ENCODE assay signal across 31 mouse cellular contexts in the genomic region with DNA sequence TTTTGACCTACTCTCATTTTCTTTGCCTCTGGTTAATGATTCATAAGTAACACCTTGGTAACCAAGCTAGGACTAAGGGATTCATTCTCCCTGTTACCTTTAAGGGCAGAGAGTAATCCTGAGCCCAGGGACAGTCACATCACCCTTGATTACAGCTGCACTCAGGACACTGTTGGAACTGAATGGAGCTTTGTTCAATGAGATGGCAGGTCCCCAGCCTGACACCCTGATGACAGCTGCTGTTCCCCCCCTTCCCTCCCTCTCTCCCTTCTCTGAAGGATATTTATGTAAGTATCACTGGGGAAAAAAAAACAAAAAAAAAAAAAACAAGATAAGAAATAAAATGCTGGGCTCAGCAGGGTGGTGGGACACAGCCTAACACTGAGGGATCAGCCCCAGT. TPM values are rescaled to one million over a fixed set of nuclear protein-coding genes. Genes with fewer than 3 reads are reported as not detected.
A peak's percentile ranks its signal among the peaks of the same experiment; 100 is the strongest.
DNase-seq lines count a peak whose midpoint lies in the region; ATAC-seq and TF ChIP-seq lines count a peak whose summit lies in the region.
"Had no signal": no experiment of that assay in that cellular context is flagged by ENCODE, and none has a peak within 500 bp of the region (broad histone marks: within the 10 kb centered on the region; RNA-seq: fewer than 3 reads in every experiment).

No protein-coding gene starts in this region.

- TF ChIP-seq POLR2A in brain, embryonic 14.5 days (IDR thresholded peaks at IDR 0.05; ENCODE audit: borderline replicate concordance, extremely low read depth, insufficient read depth, insufficient read length, poor library complexity, severe bottlenecking): no peak

- H3K4me3 ChIP-seq in forebrain, embryonic 15.5 days: no peak overlapping the region
- no peak overlapping the region for H3K4me3 ChIP-seq in forebrain, embryonic 14.5 days (ENCODE audit: low read depth, low read length)
- no peak overlapping the region for H3K4me3 ChIP-seq in hindbrain, embryonic 16.5 days (ENCODE audit: low read length)
- H3K4me3 ChIP-seq in hindbrain, embryonic 10.5 days: no peak overlapping the region
- no peak overlapping the region for H3K4me3 ChIP-seq in midbrain, embryonic 12.5 days
- H3K4me3 ChIP-seq in midbrain, embryonic 16.5 days (ENCODE audit: low read depth, low read length): no peak overlapping the region
- H3K4me3 ChIP-seq: embryonic facial prominence, embryonic 13.5 days; embryonic facial prominence, embryonic 15.5 days; erythroblast, embryonic 14.5 days; forebrain, embryonic 10.5 days; forebrain, embryonic 12.5 days had no signal

- TF ChIP-seq CTCF in brain, embryonic 14.5 days (IDR thresholded peaks at IDR 0.05; ENCODE audit: borderline replicate concordance, extremely low read depth, insufficient read depth, insufficient read length): no peak

- no peak for DNase-seq in forebrain, embryonic 14.5 days (ENCODE audit: low spot score)
- no peak for DNase-seq in hindbrain, embryonic 10.5 days (ENCODE audit: low spot score)
- peak; percentile 13 for DNase-seq in brain, embryonic 14.5 days (ENCODE audit: low read depth)
- no peak for DNase-seq in heart, adult 18-20 months
- DNase-seq: adrenal gland, adult 8-10 months; adrenal gland, postnatal 14 days; adrenal gland, postnatal 36 days; B cell, adult 2 months; cerebellum, adult 11 months; cerebellum, adult 18-20 months; cerebellum, adult 8-10 months; cerebellum, adult 9-11 months; cerebellum, postnatal 14 days; cerebellum, postnatal 36 days; embryo, embryonic 11 days had no signal

- no peak overlapping the region for H3K27ac ChIP-seq in forebrain, embryonic 15.5 days (replicated peaks)
- no peak overlapping the region for H3K27ac ChIP-seq in forebrain, embryonic 14.5 days (ENCODE audit: low read depth, low read length)
- H3K27ac ChIP-seq in hindbrain, embryonic 16.5 days (ENCODE audit: low read depth, low read length): no peak overlapping the region
- H3K27ac ChIP-seq in hindbrain, embryonic 10.5 days: no peak overlapping the region
- H3K27ac ChIP-seq in midbrain, embryonic 12.5 days (replicated peaks): no peak overlapping the region
- no peak overlapping the region for H3K27ac ChIP-seq in midbrain, embryonic 16.5 days (ENCODE audit: low read length)
- H3K27ac ChIP-seq: embryonic facial prominence, embryonic 13.5 days; embryonic facial prominence, embryonic 15.5 days; forebrain, embryonic 10.5 days; forebrain, embryonic 12.5 days had no signal

- H3K4me2 ChIP-seq in forebrain, embryonic 15.5 days (replicated peaks): no peak overlapping the region
- H3K4me2 ChIP-seq in forebrain, embryonic 14.5 days (ENCODE audit: low read length): no peak overlapping the region
- no peak overlapping the region for H3K4me2 ChIP-seq in hindbrain, embryonic 16.5 days (ENCODE audit: low read length)
- H3K4me2 ChIP-seq in midbrain, embryonic 12.5 days (replicated peaks): no peak overlapping the region
- no peak overlapping the region for H3K4me2 ChIP-seq in midbrain, embryonic 16.5 days (ENCODE audit: low read length)
- H3K4me2 ChIP-seq: embryonic facial prominence, embryonic 13.5 days; embryonic facial prominence, embryonic 15.5 days; forebrain, embryonic 12.5 days had no signal

- no peaks in the 10 kb centered on the region for H3K27me3 ChIP-seq in forebrain, embryonic 15.5 days
- no peaks in the 10 kb centered on the region for H3K27me3 ChIP-seq in forebrain, embryonic 14.5 days (replicated peaks; ENCODE audit: control insufficient read depth, insufficient read depth, low read length)
- H3K27me3 ChIP-seq in hindbrain, embryonic 16.5 days (replicated peaks; ENCODE audit: control insufficient read depth, insufficient read depth, low read length): no peaks in the 10 kb centered on the region
- H3K27me3 ChIP-seq in hindbrain, embryonic 10.5 days (ENCODE audit: insufficient read depth, poor library complexity, severe bottlenecking): no peaks in the 10 kb centered on the region
- H3K27me3 ChIP-seq in midbrain, embryonic 12.5 days: no peaks in the 10 kb centered on the region
- no peaks in the 10 kb centered on the region for H3K27me3 ChIP-seq in midbrain, embryonic 16.5 days (ENCODE audit: control insufficient read depth, insufficient read depth, low read depth, low read length)
- H3K27me3 ChIP-seq: CH12.LX; embryonic facial prominence, embryonic 13.5 days; embryonic facial prominence, embryonic 15.5 days; forebrain, embryonic 12.5 days had no signal

- H3K9me3 ChIP-seq in forebrain, embryonic 15.5 days: no peaks in the 10 kb centered on the region
- no peaks in the 10 kb centered on the region for H3K9me3 ChIP-seq in forebrain, embryonic 14.5 days (replicated peaks; ENCODE audit: control insufficient read depth, low read length)
- H3K9me3 ChIP-seq in hindbrain, embryonic 16.5 days (ENCODE audit: control insufficient read depth, low read length): no peaks in the 10 kb centered on the region
- H3K9me3 ChIP-seq in hindbrain, embryonic 10.5 days: no peaks in the 10 kb centered on the region
- no peaks in the 10 kb centered on the region for H3K9me3 ChIP-seq in midbrain, embryonic 12.5 days
- H3K9me3 ChIP-seq in midbrain, embryonic 16.5 days (replicated peaks; ENCODE audit: control insufficient read depth, low read length, poor library complexity, severe bottlenecking): no peaks in the 10 kb centered on the region
- H3K9me3 ChIP-seq: embryonic facial prominence, embryonic 13.5 days; embryonic facial prominence, embryonic 15.5 days; forebrain, embryonic 10.5 days; forebrain, embryonic 12.5 days; G1E had no signal

- peaks cover 6% of the 10 kb centered on the region for H3K4me1 ChIP-seq in forebrain, embryonic 15.5 days
- no peaks in the 10 kb centered on the region for H3K4me1 ChIP-seq in forebrain, embryonic 14.5 days (ENCODE audit: control insufficient read depth, insufficient read depth, low read length)
- H3K4me1 ChIP-seq in hindbrain, embryonic 16.5 days (ENCODE audit: control insufficient read depth, insufficient read depth, low read depth, low read length): no peaks in the 10 kb centered on the region
- no peaks in the 10 kb centered on the region; the same call in 1 of the 2 replicates for H3K4me1 ChIP-seq in hindbrain, embryonic 10.5 days (replicated peaks)
- no peaks in the 10 kb centered on the region for H3K4me1 ChIP-seq in midbrain, embryonic 12.5 days
- H3K4me1 ChIP-seq in midbrain, embryonic 16.5 days (ENCODE audit: control insufficient read depth, insufficient read depth, low read length): no peaks in the 10 kb centered on the region
- H3K4me1 ChIP-seq: embryonic facial prominence, embryonic 13.5 days; embryonic facial prominence, embryonic 15.5 days; forebrain, embryonic 10.5 days had no signal

- H3K9ac ChIP-seq in forebrain, embryonic 15.5 days (replicated peaks): no peak overlapping the region
- H3K9ac ChIP-seq in forebrain, embryonic 14.5 days (ENCODE audit: low read length): no peak overlapping the region
- H3K9ac ChIP-seq in hindbrain, embryonic 16.5 days (ENCODE audit: low read depth, low read length): no peak overlapping the region
- no peak overlapping the region for H3K9ac ChIP-seq in midbrain, embryonic 12.5 days (replicated peaks)
- H3K9ac ChIP-seq in midbrain, embryonic 16.5 days (ENCODE audit: low read depth, low read length): no peak overlapping the region
- H3K9ac ChIP-seq: embryonic facial prominence, embryonic 13.5 days; embryonic facial prominence, embryonic 15.5 days; forebrain, embryonic 12.5 days had no signal

- ATAC-seq in forebrain, embryonic 15.5 days (replicated peaks): peak; percentile 35; the same call in 1 of the 2 replicates
- ATAC-seq in forebrain, embryonic 14.5 days: no peak
- ATAC-seq in hindbrain, embryonic 16.5 days: 0 out of 2 replicates have a peak, but pooled peaks have one; percentile 34
- 0 out of 2 replicates have a peak, but pooled peaks have one; percentile 38 for ATAC-seq in midbrain, embryonic 12.5 days (ENCODE audit: low FRiP score, low read depth)
- ATAC-seq in midbrain, embryonic 16.5 days: no peak
- ATAC-seq: activated CD4-positive, CD25-positive, alpha-beta regulatory T cell, adult 4 months; CD4-positive, CD25-positive, alpha-beta regulatory T cell, adult 4 months; Patski had no signal

- no peaks in the 10 kb centered on the region for H3K36me3 ChIP-seq in forebrain, embryonic 15.5 days
- no peaks in the 10 kb centered on the region for H3K36me3 ChIP-seq in forebrain, embryonic 14.5 days (ENCODE audit: control insufficient read depth, insufficient read depth, low read length)
- no peaks in the 10 kb centered on the region for H3K36me3 ChIP-seq in hindbrain, embryonic 16.5 days (ENCODE audit: control insufficient read depth, insufficient read depth, low read length)
- no peaks in the 10 kb centered on the region for H3K36me3 ChIP-seq in hindbrain, embryonic 10.5 days
- no peaks in the 10 kb centered on the region for H3K36me3 ChIP-seq in midbrain, embryonic 12.5 days
- H3K36me3 ChIP-seq in midbrain, embryonic 16.5 days (ENCODE audit: control insufficient read depth, insufficient read depth, low read length): no peaks in the 10 kb centered on the region
- H3K36me3 ChIP-seq: embryonic facial prominence, embryonic 13.5 days; embryonic facial prominence, embryonic 15.5 days; forebrain, embryonic 10.5 days; forebrain, embryonic 12.5 days; G1E had no signal

RNA-seq across cellular contexts. Expression of gene Gjd2, which starts 16.5 kb away (rescaled TPM):
- polyA plus RNA-seq in forebrain, embryonic 15.5 days (2015; fragmentation: Nextera tagmentation; extraction: Ambion mirVana): 3.4 and 3.6 TPM in 2 replicates
- polyA plus RNA-seq in forebrain, embryonic 14.5 days (2014; fragmentation: Nextera tagmentation; extraction: Ambion mirVana): 2.9 and 3.0 TPM in 2 replicates
- polyA plus RNA-seq in hindbrain, embryonic 16.5 days (2015; fragmentation: Nextera tagmentation; extraction: Ambion mirVana): 11.0 and 11.3 TPM in 2 replicates
- polyA plus RNA-seq in hindbrain, embryonic 10.5 days (2016; fragmentation: Nextera tagmentation; extraction: Ambion mirVana): 0.17 and 0.48 TPM in 2 replicates
- 2.2 and 2.3 TPM in 2 replicates for polyA plus RNA-seq in midbrain, embryonic 12.5 days (2016; fragmentation: Nextera tagmentation; extraction: Ambion mirVana)
- 10.5 and 11.9 TPM in 2 replicates for polyA plus RNA-seq in midbrain, embryonic 16.5 days (2015; fragmentation: Nextera tagmentation; extraction: Ambion mirVana)
- polyA plus RNA-seq in brain, embryonic 14.5 days (2012; rRNA removed): 18.4 and 25.3 TPM in 2 replicates
- not detected for total RNA-seq in heart, adult 18-20 months (2021)
- total RNA-seq: CH12.LX; common myeloid progenitor, adult 5-6 weeks; G1E had no signal
- polyA plus RNA-seq: activated CD4-positive, CD25-positive, alpha-beta regulatory T cell, adult 4 months; CD4-positive, CD25-positive, alpha-beta regulatory T cell, adult 4 months; erythroblast, embryonic 14.5 days; G1E; Patski had no signal

RNA-seq across cellular contexts. Expression of gene Actc1, which starts 56.4 kb away (rescaled TPM):
- 2.4 and 22.2 TPM in 2 replicates for polyA plus RNA-seq in forebrain, embryonic 15.5 days (2015; fragmentation: Nextera tagmentation; extraction: Ambion mirVana)
- polyA plus RNA-seq in forebrain, embryonic 14.5 days (2014; fragmentation: Nextera tagmentation; extraction: Ambion mirVana): 0.43 and 0.57 TPM in 2 replicates
- 1.3 and 71.3 TPM in 2 replicates for polyA plus RNA-seq in hindbrain, embryonic 16.5 days (2015; fragmentation: Nextera tagmentation; extraction: Ambion mirVana)
- 6.3 and 16.5 TPM in 2 replicates for polyA plus RNA-seq in hindbrain, embryonic 10.5 days (2016; fragmentation: Nextera tagmentation; extraction: Ambion mirVana)
- polyA plus RNA-seq in midbrain, embryonic 12.5 days (2016; fragmentation: Nextera tagmentation; extraction: Ambion mirVana): 4.3 and 4.6 TPM in 2 replicates
- 0.51 and 0.97 TPM in 2 replicates for polyA plus RNA-seq in midbrain, embryonic 16.5 days (2015; fragmentation: Nextera tagmentation; extraction: Ambion mirVana)
- polyA plus RNA-seq in brain, embryonic 14.5 days (2012; rRNA removed): 9.8 and 16.9 TPM in 2 replicates
- total RNA-seq in heart, adult 18-20 months (2021): over 10,000 TPM; 12,452 to 13,048 TPM
- total RNA-seq: adrenal gland, adult 18-20 months; adrenal gland, adult 8-10 months; adrenal gland, postnatal 36 days; CH12.LX; common myeloid progenitor, adult 5-6 weeks; G1E had no signal
- polyA plus RNA-seq: activated CD4-positive, CD25-positive, alpha-beta regulatory T cell, adult 4 months; CD4-positive, CD25-positive, alpha-beta regulatory T cell, adult 4 months; erythroblast, embryonic 14.5 days; G1E; Patski had no signal

Comparison
In these comparisons a context has a peak if more than half of its experiments do, and no peak if none do; other contexts are left out.
1. ATAC-seq: peak in forebrain, embryonic 15.5 days (single experiment), hindbrain, embryonic 16.5 days (single experiment) and midbrain, embryonic 12.5 days (single experiment); none in forebrain, embryonic 14.5 days (single experiment) and midbrain, embryonic 16.5 days (single experiment).